Mouse (Mus musculus) forebrain, embryonic 10.5 days (tissue): ENCODE data around the gene Olfr339. TPM values are rescaled to one million over a fixed set of nuclear protein-coding genes. Genes with fewer than 3 reads are reported as not detected.
"Not testable (repeated sequence)": the region's sequence is repeated elsewhere in the genome, so short reads cannot be mapped to it uniquely, and the experiment has no call there.

Experiments used
- DNase-seq: peaks from one replicate; pipeline ENCODE4 v3.0.0-alpha.2; 2017; ENCODE audit warnings: low spot score; ENCODE audit errors: extremely low spot score
- H3K27ac ChIP-seq: fragments of 300-500 bp; sonication (generic); 2 replicates; pipeline ENCODE4 v1.5.1; 2016; ENCODE audit warnings: mild to moderate bottlenecking
- H3K27me3 ChIP-seq: fragments of 300-500 bp; sonication (generic); 2 replicates; pipeline ENCODE4 v1.6.1; 2016; ENCODE audit warnings: mild to moderate bottlenecking; ENCODE audit not compliant: poor library complexity, severe bottlenecking
- H3K36me3 ChIP-seq: fragments of 300-500 bp; sonication (generic); replicated peaks from 2 replicates; pipeline ENCODE4 v1.6.1; 2016; ENCODE audit warnings: mild to moderate bottlenecking, moderate library complexity
- H3K4me1 ChIP-seq: fragments of 300-500 bp; sonication (generic); 2 replicates; pipeline ENCODE4 v1.6.1; 2016
- H3K4me3 ChIP-seq: fragments of 300-500 bp; sonication (generic); 2 replicates; pipeline ENCODE4 v1.5.1; 2016; ENCODE audit warnings: mild to moderate bottlenecking, moderate library complexity
- H3K9me3 ChIP-seq: fragments of 300-500 bp; sonication (generic); 2 replicates; pipeline ENCODE4 v1.6.1; 2016; ENCODE audit warnings: mild to moderate bottlenecking, moderate library complexity
- WGBS: fragments of 180-500 bp; shearing (Covaris S2); methylation state at CpG from one replicate; pipeline ENCODE4 v1.1.7; 2016; 5-methylcytosine and 5-hydroxymethylcytosine counted together
- polyA plus RNA-seq: library from polyadenylated mRNA; unstranded; fragments of >200 nt; fragmentation: Nextera tagmentation; extraction: Ambion mirVana; gene quantifications from 2 replicates; pipeline ENCODE4 v1.2.1, GENCODE M21; 2016

Gene Olfr339
- polyA plus RNA-seq, result not detected in 2 replicates

DNA sequence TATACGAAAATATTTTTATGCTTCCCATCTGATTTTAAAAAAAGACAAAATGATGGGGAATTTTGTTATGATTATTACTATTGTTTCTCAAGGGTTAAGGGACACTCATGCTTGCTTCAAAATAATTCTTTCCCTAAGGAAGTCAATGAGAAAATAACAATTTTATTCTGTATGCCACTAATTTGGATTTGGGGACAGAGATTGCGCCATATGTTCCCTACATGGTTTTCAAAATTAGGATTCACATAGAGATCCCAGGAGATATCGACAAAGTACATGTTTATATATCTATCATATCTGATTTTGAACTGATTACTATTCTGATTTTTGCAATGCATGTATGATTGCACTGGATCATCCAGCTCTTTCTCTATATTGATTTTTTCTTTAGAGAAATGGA is at the start of gene Olfr339:
Gene Olfr339, plus strand, starts transcription at position 301 of the 400 bp plus-strand sequence.
- Histone ChIP-seq H3K9me3 (peaks cover 24% of the 10 kb centered on the region), H3K36me3 (no peaks in the 10 kb centered on the region), H3K4me1 (no peaks in the 10 kb centered on the region), H3K27me3 (no peaks in the 10 kb centered on the region), H3K4me3 (no peak within 1 kb of the TSS), H3K27ac (no peak within 1 kb of the TSS)
- DNase-seq, result no peak
- WGBS, result 84% methylated on average over 3 of the region's 3 CpGs

DNA sequence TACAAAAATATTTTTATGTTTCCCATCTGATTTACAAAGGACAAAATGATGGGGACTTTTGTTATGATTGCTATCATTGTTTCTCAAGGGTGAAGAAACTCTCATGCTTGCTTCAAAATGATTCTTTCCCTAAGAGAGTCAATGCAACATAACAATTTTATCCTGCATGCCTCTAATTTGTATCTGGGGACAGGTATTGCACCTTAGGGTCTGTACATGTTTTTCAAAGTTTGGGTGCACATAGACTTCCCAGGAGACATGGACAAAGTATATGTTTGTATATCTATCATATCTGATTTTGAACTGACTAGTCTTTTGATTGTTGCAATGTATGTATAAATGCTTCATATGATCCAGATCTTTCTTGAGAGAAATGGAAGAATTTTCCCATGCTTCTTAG is 45.5 kb upstream of the Olfr339 start, which contains the start of gene Olfr338:
Gene Olfr338, plus strand, starts transcription at position 301 of the 400 bp plus-strand sequence.
- DNase-seq, result no peak
- Histone ChIP-seq H3K27ac (no peak within 1 kb of the TSS), H3K4me1 (no peaks in the 10 kb centered on the region), H3K4me3 (no peak within 1 kb of the TSS), H3K9me3 (peaks cover 38% of the 10 kb centered on the region), H3K36me3 (no peaks in the 10 kb centered on the region), H3K27me3 (no peaks in the 10 kb centered on the region)

DNA sequence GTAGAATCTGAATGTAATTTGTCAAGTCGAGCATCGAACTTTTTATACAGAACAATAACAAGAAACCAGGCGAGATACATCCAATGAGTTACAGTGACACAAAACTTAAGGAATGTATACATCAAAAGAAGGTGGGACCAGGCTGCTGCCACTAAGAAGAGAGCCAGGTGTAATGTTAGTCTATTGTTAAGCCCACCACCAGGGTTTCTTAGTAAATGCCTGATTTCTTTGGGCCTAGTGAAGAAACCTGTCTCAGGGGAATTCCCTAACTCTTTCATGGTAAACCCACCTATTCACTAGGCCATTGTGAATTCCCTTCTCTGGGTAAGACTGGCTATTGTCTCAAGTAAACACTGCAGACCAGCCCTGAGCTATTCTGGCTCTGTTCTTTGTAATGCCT is 3.6 kb upstream of the Olfr339 start:
- not testable (repeated sequence) for H3K4me1 ChIP-seq

DNA sequence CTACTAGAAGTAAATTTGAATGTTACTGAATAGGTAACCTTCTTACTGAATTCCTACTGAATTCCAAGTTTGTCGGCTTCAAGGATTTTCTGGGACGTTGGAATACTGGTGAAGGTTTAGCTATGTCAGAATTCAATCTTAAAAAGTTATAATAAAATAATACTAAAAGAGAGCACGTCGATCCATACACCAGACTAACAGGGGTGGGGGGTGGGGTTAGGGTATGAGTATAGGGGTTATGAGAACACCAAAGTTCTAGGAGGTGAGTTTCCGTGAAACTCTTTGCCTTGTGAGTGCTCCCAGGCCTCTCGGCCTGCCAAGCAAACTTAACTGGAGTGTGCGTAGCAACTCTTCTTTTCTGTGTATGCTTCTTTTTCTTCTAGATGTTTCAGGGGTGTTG is 3.2 kb upstream of the Olfr339 start:
- peaks cover 28% of the 10 kb centered on the region for H3K9me3 ChIP-seq
- not testable (repeated sequence) for H3K4me1 ChIP-seq, DNase-seq, H3K27me3 ChIP-seq, H3K36me3 ChIP-seq, H3K4me3 ChIP-seq, H3K27ac ChIP-seq
- 88% methylated on average over 7 of the region's 7 CpGs for WGBS

More for the DNA sequence above, 3.6 kb upstream of the Olfr339 start:
- not testable (repeated sequence) for H3K27me3 ChIP-seq, DNase-seq, H3K4me3 ChIP-seq, H3K27ac ChIP-seq, H3K36me3 ChIP-seq
- WGBS, result 88% methylated on average over 3 of the region's 3 CpGs
- H3K9me3 ChIP-seq, result peaks cover 28% of the 10 kb centered on the region

DNA sequence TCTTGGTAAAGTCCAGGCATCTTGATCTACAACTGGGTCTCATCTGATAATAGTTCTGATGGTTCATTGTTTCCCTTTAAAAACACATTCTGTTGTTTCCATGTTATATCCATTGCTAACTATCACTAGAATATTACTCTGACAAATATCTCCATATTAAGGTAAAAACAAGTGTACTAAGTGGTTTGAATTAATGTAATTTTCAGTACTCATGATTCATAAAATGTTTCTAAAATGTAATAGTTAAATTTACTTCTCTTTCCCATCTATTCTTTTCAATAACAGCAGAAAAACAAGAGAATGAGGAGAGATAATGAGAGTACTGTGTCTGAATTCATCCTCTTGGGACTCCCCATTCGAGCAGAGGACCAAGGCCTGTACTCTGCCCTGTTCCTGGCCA is 33.5 kb downstream of the Olfr339 start, which contains the start of gene Olfr340:
Gene Olfr340, plus strand, starts transcription at position 301 of the 400 bp plus-strand sequence.
- Histone ChIP-seq H3K9me3 (peaks cover 23% of the 10 kb centered on the region), H3K4me3 (no peak within 1 kb of the TSS), H3K4me1 (no peaks in the 10 kb centered on the region), H3K36me3 (no peaks in the 10 kb centered on the region), H3K27ac (no peak within 1 kb of the TSS), H3K27me3 (no peaks in the 10 kb centered on the region)
- no peak for DNase-seq
- WGBS, result 83% methylated on average over 1 of the region's 1 CpGs

DNA sequence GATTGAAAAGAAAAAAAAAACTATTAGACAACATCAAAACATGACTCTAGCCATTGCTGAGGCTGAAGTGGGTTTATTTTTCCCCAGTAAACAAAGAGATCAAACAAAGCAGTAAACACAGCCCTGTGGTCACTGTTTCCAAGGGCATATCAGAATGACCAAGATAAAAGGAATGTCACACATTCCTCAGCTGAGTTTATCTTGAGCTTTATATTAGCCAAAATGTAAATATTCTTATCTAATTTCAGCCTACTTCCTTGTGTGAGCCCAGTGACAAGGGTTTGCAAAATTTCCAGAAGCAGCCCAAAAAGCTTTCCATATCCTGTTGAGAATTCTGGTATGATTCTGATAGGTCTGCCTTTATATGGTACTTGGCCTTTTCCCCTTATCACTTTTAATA is 54.9 kb downstream of the Olfr339 start:
- no peak for DNase-seq
- H3K4me3 ChIP-seq, result no peak overlapping the region
- no peaks in the 10 kb centered on the region for H3K36me3 ChIP-seq
- no peaks in the 10 kb centered on the region for H3K4me1 ChIP-seq
- H3K27ac ChIP-seq, result no peak overlapping the region
- no peaks in the 10 kb centered on the region for H3K27me3 ChIP-seq
- H3K9me3 ChIP-seq, result peaks cover 28% of the 10 kb centered on the region

Other genes starting within 250 kb of the Olfr339 start
- gene Ptgs1, start 188.5 kb upstream of the Olfr339 start, polyA plus RNA-seq, result 2.2 and 3.6 TPM in 2 replicates
- not detected in 2 replicates for gene Olfr338, start 45.4 kb upstream of the Olfr339 start, polyA plus RNA-seq
- gene Olfr340, start 33.6 kb downstream of the Olfr339 start, polyA plus RNA-seq, result not detected in 2 replicates
- gene Olfr341, start 63.5 kb downstream of the Olfr339 start, polyA plus RNA-seq, result not detected in 2 replicates
- gene Olfr342, start 106.1 kb downstream of the Olfr339 start, polyA plus RNA-seq, result not detected in 2 replicates
- not detected in 2 replicates for gene Olfr344, start 147.7 kb downstream of the Olfr339 start, polyA plus RNA-seq
- gene Olfr345, start 221.1 kb downstream of the Olfr339 start, polyA plus RNA-seq, result not detected in 2 replicates